Mouse (Mus musculus) heart, embryonic 10.5 days (tissue): ENCODE measurements around the gene Fhit. TPM values are rescaled to one million over a fixed set of nuclear protein-coding genes. Genes with fewer than 3 reads are reported as not detected.

Experiments
- DNase-seq: peaks from one replicate; pipeline ENCODE4 v3.0.0-alpha.2; 2017; ENCODE audit warnings: low spot score
- H3K27ac ChIP-seq: fragments of 300-500 bp; sonication (generic); 2 replicates; pipeline ENCODE4 v1.5.1; 2016; ENCODE audit warnings: mild to moderate bottlenecking
- H3K27me3 ChIP-seq: fragments of 300-500 bp; sonication (generic); 2 replicates; pipeline ENCODE4 v1.6.1; 2016; ENCODE audit warnings: mild to moderate bottlenecking; ENCODE audit not compliant: poor library complexity, insufficient read depth, severe bottlenecking
- H3K36me3 ChIP-seq: fragments of 300-500 bp; sonication (generic); 2 replicates; pipeline ENCODE4 v1.6.1; 2016; ENCODE audit warnings: mild to moderate bottlenecking, moderate library complexity
- H3K4me1 ChIP-seq: fragments of 300-500 bp; sonication (generic); 2 replicates; pipeline ENCODE4 v1.6.1; 2016; ENCODE audit warnings: mild to moderate bottlenecking
- H3K4me3 ChIP-seq: fragments of 300-500 bp; sonication (generic); 2 replicates; pipeline ENCODE4 v1.5.1; 2016; ENCODE audit warnings: mild to moderate bottlenecking, moderate library complexity
- H3K9me3 ChIP-seq: fragments of 300-500 bp; sonication (generic); 2 replicates; pipeline ENCODE4 v1.6.1; 2016; ENCODE audit warnings: mild to moderate bottlenecking, moderate library complexity
- whole genome bisulfite sequencing: fragments of 180-500 bp; shearing (Covaris S2); methylation state at CpG from one replicate; pipeline ENCODE4 v1.1.7; 2016; 5-methylcytosine and 5-hydroxymethylcytosine counted together
- polyA plus RNA-seq: library from polyadenylated mRNA; unstranded; fragments of >200 nt; fragmentation: Nextera tagmentation; extraction: Ambion mirVana; gene quantifications from 2 replicates; pipeline ENCODE4 v1.2.1, GENCODE M21; 2016

Gene Fhit
- polyA plus RNA-seq, 1 experiment from 2014 or later: 3.4 TPM

GRCm38 (mm10) chr14:9632537-9632936 is 1529.3 kb downstream of the Fhit start:
- 51% methylated on average over 3 of the region's 3 CpGs for whole genome bisulfite sequencing
- no peak overlapping the region for H3K27ac ChIP-seq

GRCm38 (mm10) chr14:9623219-9624043 is 1538.4 kb downstream of the Fhit start:
- no peak overlapping the region for H3K4me3 ChIP-seq
- no peaks in the 10 kb centered on the region for H3K27me3 ChIP-seq
- no peak for DNase-seq
- 79% methylated on average over 6 of the region's 6 CpGs for WGBS
- H3K36me3 ChIP-seq: no peaks in the 10 kb centered on the region
- H3K9me3 ChIP-seq: no peaks in the 10 kb centered on the region
- H3K4me1 ChIP-seq: no peaks in the 10 kb centered on the region
- H3K27ac ChIP-seq: no peak overlapping the region

More at GRCm38 (mm10) chr14:9632537-9632936, 1529.3 kb downstream of the Fhit start:
- Histone ChIP-seq H3K36me3 (no peaks in the 10 kb centered on the region), H3K4me1 (no peaks in the 10 kb centered on the region), H3K27me3 (no peaks in the 10 kb centered on the region), H3K9me3 (no peaks in the 10 kb centered on the region), H3K4me3 (no peak overlapping the region)
- no peak for DNase-seq

GRCm38 (mm10) chr14:9620902-9621540 is 1540.8 kb downstream of the Fhit start:
- H3K27ac ChIP-seq: no peak overlapping the region
- WGBS: 35% methylated on average over 3 of the region's 3 CpGs

DNA sequence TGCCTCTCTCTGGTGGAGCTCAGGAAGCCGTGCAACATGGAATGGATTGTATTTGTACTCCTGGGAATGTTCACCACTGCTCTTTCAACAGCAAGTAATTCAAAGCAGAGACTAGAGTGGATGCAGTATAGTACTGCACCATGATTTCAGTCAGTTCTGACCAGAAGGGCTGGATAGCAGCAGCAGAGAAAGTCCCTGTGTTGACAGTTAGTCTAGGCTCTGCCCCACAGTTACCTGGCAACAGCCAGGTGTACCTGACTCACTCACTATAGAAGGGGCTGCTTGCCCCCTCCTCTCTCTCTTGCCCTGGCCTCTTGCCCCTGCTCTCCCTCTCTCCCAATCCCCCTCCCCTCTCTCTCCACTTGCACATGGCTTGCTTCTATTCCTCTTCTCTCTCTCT is 1542.0 kb downstream of the Fhit start:
- WGBS: 62% methylated on average over 1 of the region's 1 CpGs
- H3K4me3 ChIP-seq: no peak overlapping the region
- no peaks in the 10 kb centered on the region for H3K9me3 ChIP-seq
- no peak overlapping the region for H3K27ac ChIP-seq
- H3K4me1 ChIP-seq: no peaks in the 10 kb centered on the region
- DNase-seq: no peak
- H3K27me3 ChIP-seq: no peaks in the 10 kb centered on the region
- no peaks in the 10 kb centered on the region for H3K36me3 ChIP-seq

More at GRCm38 (mm10) chr14:9620902-9621540, 1540.8 kb downstream of the Fhit start:
- H3K9me3 ChIP-seq: no peaks in the 10 kb centered on the region
- no peaks in the 10 kb centered on the region for H3K4me1 ChIP-seq
- no peaks in the 10 kb centered on the region for H3K36me3 ChIP-seq
- no peak overlapping the region for H3K4me3 ChIP-seq
- DNase-seq: no peak
- H3K27me3 ChIP-seq: no peaks in the 10 kb centered on the region

GRCm38 (mm10) chr14:9613126-9613525 is 1548.7 kb downstream of the Fhit start:
- Histone ChIP-seq H3K27ac (no peak overlapping the region), H3K4me3 (no peak overlapping the region), H3K9me3 (no peaks in the 10 kb centered on the region), H3K4me1 (no peaks in the 10 kb centered on the region), H3K27me3 (no peaks in the 10 kb centered on the region), H3K36me3 (no peaks in the 10 kb centered on the region)
- DNase-seq: no peak
- WGBS: 86% methylated on average over 3 of the region's 3 CpGs

- Histone ChIP-seq H3K36me3 (no peaks in the 10 kb centered on the region), H3K9me3 (no peaks in the 10 kb centered on the region), H3K4me1 (no peaks in the 10 kb centered on the region), H3K27ac (no peak overlapping the region), H3K4me3 (no peak overlapping the region), H3K27me3 (no peaks in the 10 kb centered on the region)
- DNase-seq: no peak
- WGBS: 71% methylated on average over 7 of the region's 7 CpGs
These were observed 1552.7 kb downstream of the Fhit start for GRCm38 (mm10) chr14:9609120-9609519.

DNA sequence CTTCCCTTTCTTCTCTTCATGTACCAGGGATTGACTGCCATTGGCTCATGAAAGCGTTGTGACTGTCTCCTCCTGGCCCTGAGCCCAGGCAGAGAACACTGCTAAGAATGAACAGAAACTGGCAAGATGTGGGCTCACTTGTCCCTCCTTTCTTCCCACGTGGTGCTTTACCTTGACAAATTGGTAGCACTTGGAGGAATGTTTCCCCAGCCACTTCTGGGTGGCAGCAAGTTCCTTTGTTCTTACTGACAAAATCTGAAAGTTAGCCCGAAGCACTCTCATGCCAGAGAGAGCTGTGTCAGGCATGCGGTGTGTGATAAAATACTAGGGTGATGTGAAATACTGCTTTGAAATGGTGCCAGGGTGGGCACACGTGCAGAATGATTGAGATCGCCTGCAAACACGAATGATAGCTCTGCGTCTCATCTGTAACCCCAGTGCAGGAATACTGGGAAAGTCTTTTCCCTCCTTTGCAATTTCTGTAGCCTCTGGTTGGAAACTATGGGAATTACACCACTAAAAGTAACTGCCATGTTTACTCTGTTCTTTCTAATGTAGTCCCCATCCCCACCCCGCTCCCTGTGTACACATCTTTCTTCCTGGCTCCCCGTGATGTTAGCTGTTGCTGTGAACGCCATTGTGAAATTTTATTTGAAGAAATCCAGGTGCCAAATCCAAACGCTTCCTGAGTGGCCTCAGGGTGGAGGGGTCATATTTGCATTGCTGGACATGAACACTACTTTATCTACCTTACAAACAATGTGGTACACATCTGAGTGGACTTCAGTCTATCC is 1555.1 kb downstream of the Fhit start:
- H3K4me1 ChIP-seq: no peaks in the 10 kb centered on the region
- no peaks in the 10 kb centered on the region for H3K27me3 ChIP-seq
- no peak overlapping the region for H3K27ac ChIP-seq
- H3K36me3 ChIP-seq: no peaks in the 10 kb centered on the region
- WGBS: 73% methylated on average over 12 of the region's 12 CpGs
- DNase-seq: no peak
- H3K4me3 ChIP-seq: no peak overlapping the region
- H3K9me3 ChIP-seq: no peaks in the 10 kb centered on the region

DNA sequence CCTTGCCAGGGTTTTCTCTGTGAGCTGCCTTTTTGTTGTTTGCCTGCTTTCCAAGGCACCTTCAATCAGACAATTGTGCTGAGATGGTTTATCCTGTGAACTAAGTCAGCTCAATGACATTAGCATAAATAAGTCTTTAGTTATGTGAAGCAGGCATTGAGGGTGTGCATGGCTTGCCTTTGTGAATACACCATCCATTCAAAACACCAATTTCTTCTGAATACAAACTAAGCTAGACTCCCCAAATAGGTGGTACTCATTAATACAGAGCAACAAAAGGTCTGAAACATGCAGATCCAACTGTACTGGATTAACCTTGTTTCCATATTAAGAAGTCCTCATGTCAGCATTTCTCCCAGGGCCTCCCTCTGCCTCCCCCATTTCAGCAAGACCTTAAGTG is 1561.6 kb downstream of the Fhit start:
- H3K4me3 ChIP-seq: no peak overlapping the region
- no peak for DNase-seq
- H3K4me1 ChIP-seq: no peaks in the 10 kb centered on the region
- H3K36me3 ChIP-seq: no peaks in the 10 kb centered on the region
- H3K27me3 ChIP-seq: no peaks in the 10 kb centered on the region
- no peak overlapping the region for H3K27ac ChIP-seq
- no peaks in the 10 kb centered on the region for H3K9me3 ChIP-seq

DNA sequence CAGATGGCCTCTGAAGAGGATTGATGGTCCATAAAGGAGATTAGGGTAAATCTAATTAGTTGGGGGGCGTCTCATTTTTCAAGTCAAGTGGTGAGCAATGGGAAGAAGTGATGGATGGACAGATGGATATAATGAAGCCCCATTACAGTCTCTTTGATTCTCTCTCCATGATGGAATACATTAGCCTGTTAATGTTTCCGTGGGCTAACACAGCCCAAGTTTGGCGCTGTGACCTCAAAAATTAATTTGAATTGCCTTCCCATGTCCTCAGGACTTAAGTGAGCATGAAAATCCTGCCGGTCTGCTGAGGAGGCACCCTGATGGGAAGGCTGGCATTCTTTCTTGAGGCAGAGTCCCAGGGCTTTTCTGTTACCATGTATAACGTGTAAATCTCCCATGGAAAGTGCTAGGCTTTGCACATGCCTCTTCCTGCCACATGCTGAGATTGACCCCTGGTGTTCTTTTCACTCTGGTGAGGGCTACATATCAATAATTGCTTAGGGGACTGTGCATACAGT is 1564.3 kb downstream of the Fhit start:
- Histone ChIP-seq H3K27me3 (no peaks in the 10 kb centered on the region), H3K4me3 (no peak overlapping the region), H3K36me3 (no peaks in the 10 kb centered on the region), H3K9me3 (no peaks in the 10 kb centered on the region), H3K4me1 (no peaks in the 10 kb centered on the region), H3K27ac (no peak overlapping the region)
- DNase-seq: no peak
- WGBS: 49% methylated on average over 5 of the region's 5 CpGs

DNA sequence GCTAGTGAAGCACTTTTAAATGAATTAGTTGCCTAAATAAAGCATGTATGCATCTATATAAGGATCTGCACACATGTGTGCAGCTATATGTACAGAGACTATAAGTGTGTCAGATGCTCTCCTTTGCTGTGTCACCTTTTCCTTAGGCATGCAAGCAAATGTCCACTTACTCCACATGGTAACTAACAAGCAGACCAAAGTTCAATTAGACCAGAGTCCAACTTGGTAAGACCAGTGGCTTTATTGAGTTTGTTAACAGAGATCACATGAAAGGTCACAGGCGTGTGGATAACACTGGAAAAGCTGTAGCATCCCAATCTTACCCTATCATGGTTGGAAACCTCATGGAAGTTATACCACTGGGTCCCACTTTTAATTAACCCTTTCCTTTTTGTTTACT is 1572.7 kb downstream of the Fhit start:
- no peaks in the 10 kb centered on the region for H3K27me3 ChIP-seq
- H3K4me1 ChIP-seq: no peaks in the 10 kb centered on the region
- no peak for DNase-seq
- WGBS: 74% methylated on average over 1 of the region's 1 CpGs
- H3K27ac ChIP-seq: no peak overlapping the region
- H3K9me3 ChIP-seq: no peaks in the 10 kb centered on the region
- H3K36me3 ChIP-seq: no peaks in the 10 kb centered on the region
- no peak overlapping the region for H3K4me3 ChIP-seq

- Histone ChIP-seq H3K4me1 (no peaks in the 10 kb centered on the region), H3K27ac (no peak overlapping the region), H3K9me3 (no peaks in the 10 kb centered on the region), H3K27me3 (no peaks in the 10 kb centered on the region), H3K4me3 (no peak overlapping the region), H3K36me3 (no peaks in the 10 kb centered on the region)
- WGBS: 88% methylated on average over 4 of the region's 4 CpGs
- no peak for DNase-seq
These were observed 1573.9 kb downstream of the Fhit start for GRCm38 (mm10) chr14:9587900-9588299.

DNA sequence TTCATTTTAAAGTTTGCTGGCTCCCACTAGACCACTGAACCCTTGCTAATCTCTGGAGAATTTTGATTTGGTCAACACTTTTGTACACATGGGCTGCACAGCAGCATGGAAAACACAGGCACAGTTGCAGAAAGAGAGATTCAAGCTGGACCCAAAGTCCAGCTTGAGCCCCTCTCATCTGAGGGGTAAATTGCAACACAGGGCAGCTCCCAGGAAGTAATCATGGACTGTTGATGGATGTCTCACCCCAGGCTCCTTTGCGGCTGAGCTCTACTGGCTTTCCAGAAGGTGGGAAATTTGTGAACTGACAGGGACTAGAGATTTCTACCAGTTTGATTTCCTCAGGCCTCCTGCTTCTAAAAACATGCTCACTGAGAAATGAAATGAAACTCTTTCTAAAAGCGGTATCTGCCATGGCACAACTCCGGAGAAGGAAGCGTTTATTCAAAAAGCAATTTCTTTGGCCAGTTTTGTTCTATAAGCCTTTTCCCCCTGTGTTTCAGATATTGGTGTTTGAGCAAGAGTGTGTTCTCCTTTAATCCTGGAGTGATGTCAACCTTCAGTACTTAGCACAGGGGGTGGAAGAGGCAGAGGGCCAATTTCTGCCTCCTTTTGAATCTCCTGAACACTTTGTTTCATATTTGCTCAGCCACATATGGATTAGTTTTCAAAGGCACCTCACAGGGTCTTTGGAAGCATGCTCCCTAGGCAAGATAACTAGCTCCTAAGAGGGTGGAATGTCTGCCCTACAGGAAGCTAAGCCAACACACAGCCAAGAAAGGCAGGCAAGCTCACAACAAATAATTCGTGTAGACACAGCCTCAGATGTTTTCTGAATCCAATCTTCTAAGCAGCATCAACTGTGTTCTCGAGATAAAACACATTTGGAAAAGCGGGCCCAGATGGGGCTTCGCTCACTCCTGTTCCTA is 1578.3 kb downstream of the Fhit start:
- no peak overlapping the region for H3K4me3 ChIP-seq
- WGBS: 83% methylated on average over 8 of the region's 8 CpGs
- no peak for DNase-seq
- no peaks in the 10 kb centered on the region for H3K9me3 ChIP-seq
- H3K4me1 ChIP-seq: no peaks in the 10 kb centered on the region
- H3K27ac ChIP-seq: no peak overlapping the region
- H3K36me3 ChIP-seq: no peaks in the 10 kb centered on the region
- no peaks in the 10 kb centered on the region for H3K27me3 ChIP-seq
